Mouse (Mus musculus) right cerebral cortex, postnatal 36 days (tissue): Measurements from ENCODE around the gene Srebf2.

Source experiments
- DNase-seq, 2 experiments: peaks; one replicate each; pipeline ENCODE4 v3.0.0; 2022; ENCODE audit warnings: low spot score in 2 of 2, mixed read lengths in 1 of 2

The Srebf2 gene

GRCm38 (mm10) chr15:82182311-82182710 lies 35.3 kb downstream of the Srebf2 start:
- no peak for DNase-seq

DNA sequence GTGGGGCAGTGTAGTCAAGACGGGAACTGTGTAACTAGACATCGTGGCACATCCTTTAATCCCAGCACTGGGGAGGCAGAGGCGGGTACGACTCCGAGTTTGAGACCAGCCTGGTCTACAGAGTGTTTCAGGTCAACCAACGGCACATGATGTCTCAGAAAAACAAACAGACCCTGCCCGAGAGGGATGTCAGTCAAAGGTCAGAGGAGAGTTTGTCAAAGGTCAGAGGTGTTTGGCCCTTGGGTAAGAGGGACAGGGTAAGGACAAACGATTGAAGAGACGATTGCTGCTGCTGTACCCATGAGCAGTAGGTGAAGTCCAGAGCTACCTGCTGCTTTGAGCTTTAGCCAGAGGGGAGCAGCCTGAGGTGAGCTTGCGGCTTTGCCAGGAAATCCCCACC lies 36.6 kb downstream of the Srebf2 start:
- DNase-seq, result no peak

GRCm38 (mm10) chr15:82184183-82184582 lies 37.2 kb downstream of the Srebf2 start:
- DNase-seq, result no peak

GRCm38 (mm10) chr15:82184656-82185055 lies 37.7 kb downstream of the Srebf2 start:
- DNase-seq, result no peak

DNA sequence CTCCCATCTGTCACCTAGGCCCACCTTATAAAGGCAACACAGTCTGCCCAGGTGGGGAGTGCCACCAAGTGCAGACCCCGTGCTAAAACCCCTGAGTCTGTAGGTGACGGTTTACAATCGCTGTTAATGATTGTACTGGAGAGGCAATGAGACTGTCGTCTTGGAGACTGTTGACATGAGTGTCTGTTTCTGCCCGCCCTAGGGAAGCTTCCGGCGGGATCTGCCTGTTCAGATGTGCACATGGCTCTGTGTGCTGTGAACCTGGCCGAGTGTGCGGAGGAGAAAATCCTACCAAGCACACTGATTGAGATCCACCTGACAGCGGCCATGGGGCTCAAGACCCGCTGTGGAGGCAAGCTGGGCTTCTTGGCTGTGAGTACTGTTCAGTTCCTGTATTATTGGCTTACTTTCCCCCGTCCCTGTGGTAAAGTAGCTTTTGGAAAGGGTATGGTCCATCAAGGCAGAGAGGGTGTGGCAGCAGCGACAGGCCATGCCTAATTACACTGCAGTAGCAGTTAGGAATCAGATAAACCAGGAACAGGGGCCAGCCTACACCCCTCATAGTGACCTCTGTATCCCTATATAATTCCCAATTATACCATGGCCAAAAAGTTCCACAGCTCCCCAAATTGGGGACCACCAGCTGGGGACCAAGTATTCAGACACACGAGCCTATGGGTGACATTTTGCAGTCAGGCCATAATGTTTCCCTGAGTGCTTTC lies 38.2 kb downstream of the Srebf2 start:
- no peak for DNase-seq

DNA sequence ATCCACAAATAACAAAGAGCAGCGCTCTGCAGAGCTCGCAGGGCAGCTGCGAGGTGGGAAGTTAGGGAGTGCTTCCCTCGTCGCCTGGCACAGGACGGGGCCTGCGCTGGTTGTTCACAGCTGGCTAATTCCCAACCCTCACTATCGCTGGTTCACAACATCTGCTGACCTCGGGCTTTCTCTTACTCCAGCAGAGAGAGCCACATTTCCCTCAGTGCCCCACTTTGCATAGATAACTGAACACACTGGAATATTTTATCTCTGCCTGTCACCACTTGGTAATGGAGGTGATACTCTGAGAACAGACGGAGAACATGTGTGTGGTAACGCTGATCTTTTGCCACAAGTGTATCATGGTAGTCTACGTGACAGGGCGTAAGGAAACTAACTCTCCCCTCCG lies 39.1 kb downstream of the Srebf2 start:
- DNase-seq, result no peak

DNA sequence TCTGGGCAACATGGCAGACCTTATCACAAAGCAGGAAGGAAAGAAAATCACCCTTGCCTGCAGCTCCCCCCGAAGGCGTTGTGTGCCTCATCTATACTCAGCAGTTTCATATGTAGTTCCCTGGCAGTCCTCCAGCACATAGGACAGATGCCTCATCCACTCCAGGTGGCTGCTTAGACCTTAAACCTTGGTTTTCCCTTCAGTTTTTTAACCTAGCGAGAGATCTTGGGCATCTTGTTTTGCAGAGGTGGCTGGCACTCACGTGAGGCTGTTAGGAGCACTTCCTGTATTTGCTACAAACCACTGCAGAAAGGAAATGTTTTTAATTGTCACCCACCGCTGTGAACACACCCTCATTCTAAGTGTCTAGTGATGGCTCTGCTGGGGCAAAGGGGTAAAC lies 40.0 kb downstream of the Srebf2 start:
- no peak for DNase-seq

DNA sequence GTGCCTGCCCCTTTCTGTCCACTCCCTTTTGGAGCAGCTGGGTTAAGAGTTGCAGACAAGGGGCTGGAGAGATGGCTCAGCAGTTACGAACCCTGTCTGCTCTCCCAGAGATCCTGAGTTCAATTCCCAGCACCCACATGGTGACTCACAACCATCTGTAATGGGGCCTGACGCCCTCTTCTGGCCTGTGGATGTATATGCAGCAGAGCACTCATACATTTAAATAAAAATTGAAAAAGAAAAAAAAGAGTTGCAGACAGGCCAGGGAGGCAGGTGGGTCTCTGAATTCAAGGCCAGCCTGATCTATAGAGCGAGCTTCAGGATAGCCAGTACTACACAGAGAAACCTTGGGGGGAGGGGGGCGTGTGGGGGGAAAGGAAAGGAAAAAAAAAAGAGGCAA lies 40.4 kb downstream of the Srebf2 start:
- no peak for DNase-seq

GRCm38 (mm10) chr15:82187924-82188323 lies 40.9 kb downstream of the Srebf2 start:
- no peak for DNase-seq

DNA sequence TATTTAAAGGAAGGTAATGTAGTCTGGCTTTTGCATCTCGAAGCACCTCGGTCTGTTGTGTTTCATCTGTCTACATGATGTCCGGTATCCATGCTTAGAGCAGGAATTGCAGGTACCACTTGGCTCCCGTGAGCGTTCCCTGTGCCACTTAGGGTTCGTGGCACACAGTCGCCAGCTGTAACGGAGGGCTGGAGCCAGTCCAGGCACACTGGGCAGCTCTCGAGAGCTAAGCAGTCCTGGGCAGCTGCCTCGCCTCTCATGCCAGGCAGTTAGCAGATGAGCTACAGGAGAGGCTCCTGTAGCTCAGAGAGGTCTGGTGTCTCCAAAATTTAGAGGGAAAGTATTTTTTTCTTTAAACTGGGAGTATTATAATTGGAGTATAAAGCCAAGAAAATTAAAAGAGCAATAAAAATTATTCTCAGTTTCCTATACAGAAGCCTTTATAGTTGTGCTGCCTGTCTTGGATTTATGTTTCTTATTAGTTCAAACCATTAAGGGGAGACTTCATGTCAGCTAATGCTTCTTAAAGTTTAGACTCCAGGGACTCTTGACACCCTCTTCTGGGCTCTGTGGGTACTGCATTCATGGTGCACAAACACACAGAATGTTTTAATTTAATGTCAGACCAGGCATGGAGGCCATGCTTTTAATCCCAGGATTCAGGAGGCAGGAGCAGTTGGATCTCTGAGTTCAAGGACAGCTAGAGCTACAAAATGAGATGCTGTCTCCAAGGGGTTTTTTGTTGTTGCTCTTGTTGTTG lies 41.7 kb downstream of the Srebf2 start:
- no peak for DNase-seq

GRCm38 (mm10) chr15:82192617-82193016 lies 45.6 kb downstream of the Srebf2 start:
- no peak for DNase-seq

GRCm38 (mm10) chr15:82196300-82196699 lies 49.3 kb downstream of the Srebf2 start:
- DNase-seq, result no peak

- DNase-seq, result no peak
Observed at GRCm38 (mm10) chr15:82197246-82197750, 50.3 kb downstream of the Srebf2 start.

- no peak for DNase-seq
Observed at GRCm38 (mm10) chr15:82197937-82198336, 51.0 kb downstream of the Srebf2 start.

DNA sequence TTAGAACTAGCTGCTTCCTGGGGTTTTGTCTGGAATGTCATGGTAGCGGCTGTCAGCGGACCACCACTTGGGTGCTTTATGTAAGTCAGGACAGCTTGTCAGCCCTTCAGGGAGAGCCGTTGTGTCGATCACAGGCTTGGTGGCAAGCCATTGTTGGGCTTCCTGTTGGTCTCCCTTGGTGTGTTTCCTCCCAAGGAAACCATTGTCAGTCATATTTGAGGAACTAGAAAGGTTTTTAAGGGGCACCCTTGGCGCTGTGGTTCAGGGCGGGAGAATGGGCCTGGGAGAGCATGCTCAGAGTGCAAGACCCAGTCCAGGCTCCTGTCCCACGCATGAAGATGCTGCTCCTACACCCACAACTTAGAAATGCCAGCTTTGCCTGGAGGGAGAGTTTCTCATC lies 51.4 kb downstream of the Srebf2 start:
- DNase-seq, result no peak

DNA sequence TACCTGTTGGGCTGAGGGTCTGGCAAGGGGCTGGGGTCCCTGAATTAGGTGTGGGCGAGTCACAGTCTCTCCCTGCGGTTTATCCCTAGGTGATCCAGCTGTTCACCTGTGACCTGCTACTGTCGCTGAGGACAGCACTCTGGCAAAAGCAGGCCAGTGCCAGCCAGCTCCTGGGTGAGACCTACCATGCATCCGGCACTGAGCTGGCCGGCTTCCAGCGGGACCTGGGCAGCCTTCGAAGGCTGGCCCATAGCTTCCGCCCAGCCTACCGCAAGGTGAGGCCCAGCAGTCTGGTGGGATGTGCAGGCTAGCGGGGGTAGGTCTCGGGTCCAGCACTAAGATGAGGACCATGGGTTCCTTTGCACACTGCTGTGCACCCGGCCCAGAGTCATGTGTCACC lies 52.6 kb downstream of the Srebf2 start:
- DNase-seq, result no peak

GRCm38 (mm10) chr15:82202086-82202485 lies 55.1 kb downstream of the Srebf2 start:
- DNase-seq, result no peak

DNA sequence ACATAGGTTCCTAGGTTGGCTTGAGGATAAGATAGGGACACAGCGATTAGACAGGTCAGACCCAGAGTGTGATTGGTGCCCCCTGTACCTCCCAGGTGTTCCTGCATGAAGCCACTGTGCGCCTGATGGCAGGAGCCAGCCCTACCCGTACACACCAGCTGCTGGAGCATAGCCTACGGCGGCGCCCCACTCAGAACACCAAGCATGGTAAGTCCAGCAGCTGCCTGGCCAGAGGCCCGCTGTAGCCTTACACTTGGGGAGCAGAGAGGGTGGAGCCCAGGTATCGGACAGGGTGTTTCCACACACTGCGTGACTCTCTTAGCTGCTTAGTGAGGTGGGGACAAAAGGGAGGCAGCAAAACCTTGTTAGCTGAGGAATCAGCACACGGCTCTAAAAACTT lies 56.1 kb downstream of the Srebf2 start:
- no peak for DNase-seq

DNA sequence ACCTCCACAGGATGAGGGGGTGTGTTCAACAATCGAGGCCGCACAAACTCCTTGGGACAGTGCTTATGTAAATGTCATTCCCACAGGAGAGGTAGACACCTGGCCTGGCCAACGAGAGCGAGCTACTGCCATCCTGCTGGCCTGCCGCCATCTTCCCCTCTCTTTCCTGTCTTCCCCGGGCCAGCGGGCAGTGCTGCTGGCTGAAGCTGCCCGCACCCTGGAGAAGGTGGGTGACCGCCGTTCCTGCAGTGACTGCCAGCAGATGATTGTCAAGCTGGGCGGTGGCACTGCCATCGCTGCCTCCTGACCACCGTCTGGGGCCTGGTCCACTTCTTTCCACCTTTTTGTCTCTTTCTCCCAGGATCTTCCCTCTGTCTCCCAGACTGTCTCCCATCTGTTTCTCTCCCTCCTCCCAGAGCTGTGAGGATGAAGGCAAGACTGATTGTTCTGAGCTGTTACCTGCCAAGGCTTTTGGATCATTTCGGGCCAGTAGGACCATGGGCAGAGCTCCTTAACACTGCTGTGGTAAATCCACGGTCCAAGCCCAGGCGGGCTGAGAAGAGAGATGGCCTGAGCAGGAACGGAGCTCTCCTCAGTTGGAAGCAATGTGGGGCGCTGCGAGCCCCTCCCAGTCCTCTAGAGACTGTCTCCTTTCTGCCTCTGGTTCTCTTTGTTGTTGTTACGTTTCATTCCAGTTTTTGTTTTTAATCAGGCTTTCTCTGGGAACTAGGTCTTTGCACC lies 56.8 kb downstream of the Srebf2 start:
- DNase-seq, result no peak

DNA sequence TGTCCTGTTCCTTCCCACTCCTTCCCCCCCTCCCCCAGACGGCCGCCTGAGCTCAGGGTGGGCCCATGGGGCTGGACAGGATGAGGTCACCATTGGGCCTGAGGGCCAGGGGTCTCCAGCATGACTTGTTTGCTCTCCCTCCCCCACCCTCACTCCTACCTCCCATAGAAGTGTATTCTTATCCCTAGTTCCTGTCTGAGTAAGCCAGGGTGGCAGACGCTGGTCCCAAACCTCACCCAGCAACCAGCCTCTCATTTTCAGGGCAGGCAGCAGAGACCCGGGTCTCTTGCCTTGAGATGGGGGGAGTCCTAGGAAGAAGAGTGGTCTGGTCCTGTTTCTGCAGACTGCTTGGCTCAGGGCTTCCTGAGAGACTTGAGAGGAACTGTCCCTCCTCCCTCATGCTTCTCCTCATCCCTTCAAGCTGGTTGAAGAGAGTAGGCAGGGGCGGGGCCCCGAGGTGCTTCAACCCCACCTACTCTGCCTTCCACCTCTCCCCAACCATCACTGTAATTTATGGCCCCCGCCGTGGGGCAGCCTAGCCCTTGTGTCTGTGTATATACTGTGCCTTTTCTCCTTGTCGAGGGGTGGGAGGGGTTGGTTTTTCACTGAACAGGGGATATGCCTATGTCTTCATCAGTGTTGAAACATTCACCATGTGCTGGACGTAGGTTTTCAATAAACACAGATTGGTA lies 57.8 kb downstream of the Srebf2 start:
- no peak for DNase-seq

DNA sequence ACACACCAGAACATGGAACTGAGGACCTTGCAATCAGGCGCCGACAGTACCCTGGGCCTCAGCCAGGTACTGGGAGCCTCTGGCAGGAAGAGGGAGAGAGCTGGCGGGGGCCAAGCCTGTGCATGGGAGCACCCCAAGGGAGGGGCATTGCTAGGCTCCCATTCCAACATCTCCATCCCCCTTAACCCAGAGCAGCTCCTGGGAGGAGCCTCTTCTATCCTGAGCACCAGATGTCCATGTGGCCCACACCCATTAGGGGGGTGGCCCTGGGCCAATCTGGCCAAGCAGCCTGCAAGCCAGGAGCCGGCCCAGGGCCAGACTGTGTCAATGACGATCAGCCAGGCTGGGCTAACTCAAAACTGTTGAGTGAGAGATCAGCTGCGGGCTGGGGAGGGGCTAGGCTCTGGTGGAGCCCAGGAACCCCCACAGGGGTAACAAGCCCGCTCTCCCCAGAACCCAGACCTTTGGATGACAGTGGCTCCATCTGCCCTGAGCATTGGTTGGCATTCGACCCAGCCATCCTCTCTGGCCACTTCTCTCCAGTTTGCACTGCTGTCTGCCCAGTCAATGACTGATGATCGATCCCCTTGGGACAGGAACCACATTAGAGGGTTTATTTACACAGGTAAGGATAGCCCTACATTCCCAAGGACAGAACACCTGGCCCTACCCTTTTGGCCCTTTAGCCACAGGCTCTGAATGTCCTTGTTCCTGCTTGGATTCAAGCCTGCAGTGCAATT lies 59.6 kb downstream of the Srebf2 start:
- DNase-seq, result no peak
